Mouse (Mus musculus) heart, embryonic 10.5 days (tissue): ENCODE measurements around the gene Gm21961. TPM values are rescaled to one million over a fixed set of nuclear protein-coding genes. Genes with fewer than 3 reads are reported as not detected.
"Not testable (repeated sequence)": the region's sequence is repeated elsewhere in the genome, so short reads cannot be mapped to it uniquely, and the experiment has no call there.

Experiments used
- DNase-seq: peaks from one replicate; pipeline ENCODE4 v3.0.0-alpha.2; 2017; ENCODE audit warnings: low spot score
- H3K27ac ChIP-seq: fragments of 300-500 bp; sonication (generic); 2 replicates; pipeline ENCODE4 v1.5.1; 2016; ENCODE audit warnings: mild to moderate bottlenecking
- H3K27me3 ChIP-seq: fragments of 300-500 bp; sonication (generic); 2 replicates; pipeline ENCODE4 v1.6.1; 2016; ENCODE audit warnings: mild to moderate bottlenecking; ENCODE audit not compliant: poor library complexity, insufficient read depth, severe bottlenecking
- H3K36me3 ChIP-seq: fragments of 300-500 bp; sonication (generic); 2 replicates; pipeline ENCODE4 v1.6.1; 2016; ENCODE audit warnings: mild to moderate bottlenecking, moderate library complexity
- H3K4me1 ChIP-seq: fragments of 300-500 bp; sonication (generic); 2 replicates; pipeline ENCODE4 v1.6.1; 2016; ENCODE audit warnings: mild to moderate bottlenecking
- H3K4me3 ChIP-seq: fragments of 300-500 bp; sonication (generic); 2 replicates; pipeline ENCODE4 v1.5.1; 2016; ENCODE audit warnings: mild to moderate bottlenecking, moderate library complexity
- H3K9me3 ChIP-seq: fragments of 300-500 bp; sonication (generic); 2 replicates; pipeline ENCODE4 v1.6.1; 2016; ENCODE audit warnings: mild to moderate bottlenecking, moderate library complexity
- WGBS: fragments of 180-500 bp; shearing (Covaris S2); methylation state at CpG from one replicate; pipeline ENCODE4 v1.1.7; 2016; 5-methylcytosine and 5-hydroxymethylcytosine counted together
- polyA plus RNA-seq: library from polyadenylated mRNA; unstranded; fragments of >200 nt; fragmentation: Nextera tagmentation; extraction: Ambion mirVana; gene quantifications from 2 replicates; pipeline ENCODE4 v1.2.1, GENCODE M21; 2016

The Gm21961 gene
- not detected in 2 replicates for polyA plus RNA-seq

DNA sequence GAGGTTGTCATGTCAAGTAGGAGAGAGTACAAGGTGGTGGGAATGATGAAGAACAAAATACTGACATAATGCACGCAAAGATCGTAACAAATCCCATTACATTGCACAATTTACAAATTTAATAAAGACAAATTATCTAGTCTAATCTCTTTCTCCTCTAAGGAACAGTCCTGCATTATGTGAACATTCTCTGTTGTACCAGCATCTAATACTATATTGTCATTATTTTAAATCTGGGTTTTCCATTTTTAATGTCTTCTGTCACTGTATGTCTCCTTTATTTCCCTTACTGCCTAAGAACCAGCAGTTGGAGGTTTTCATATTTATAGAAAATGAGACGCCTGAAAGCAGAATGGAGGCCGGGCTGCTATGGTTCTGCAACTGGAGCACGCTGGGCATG is at the start of gene Gm21961:
Gm21961 (minus strand) TSS at position 101 of the 400 bp plus-strand sequence.
- WGBS, result 86% methylated on average over 5 of the region's 5 CpGs
- no peaks in the 10 kb centered on the region for H3K9me3 ChIP-seq

DNA sequence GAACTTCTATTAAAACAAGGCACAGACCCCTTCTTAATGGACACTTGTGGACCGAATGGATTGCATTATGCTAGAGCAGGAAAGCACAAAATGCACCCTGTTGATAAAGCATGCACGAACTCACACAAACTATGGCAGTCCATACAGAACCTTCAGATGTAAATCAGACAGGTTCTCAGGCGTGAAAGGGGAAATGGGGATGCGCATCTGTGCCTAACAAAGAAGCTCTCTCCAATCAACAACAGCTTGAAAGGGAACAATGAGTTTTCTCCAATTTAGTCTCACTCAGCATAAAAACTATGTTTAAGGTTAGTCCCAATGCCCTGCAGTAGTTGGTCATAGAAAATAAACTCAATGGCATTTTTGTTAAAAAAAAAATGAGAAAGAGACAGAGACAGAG is 27.3 kb upstream of the Gm21961 start:
- Histone ChIP-seq H3K27me3 (no peaks in the 10 kb centered on the region), H3K4me1 (no peaks in the 10 kb centered on the region), H3K9me3 (no peaks in the 10 kb centered on the region), H3K4me3 (no peak overlapping the region), H3K27ac (no peak overlapping the region), H3K36me3 (no peaks in the 10 kb centered on the region)
- DNase-seq, result no peak
- 64% methylated on average over 4 of the region's 4 CpGs for WGBS

More for the DNA sequence above, at the start of gene Gm21961:
- Histone ChIP-seq H3K27ac (no peak within 1 kb of the TSS), H3K27me3 (no peaks in the 10 kb centered on the region), H3K4me1 (no peaks in the 10 kb centered on the region), H3K4me3 (no peak within 1 kb of the TSS), H3K36me3 (no peaks in the 10 kb centered on the region)
- no peak for DNase-seq

GRCm38 (mm10) chr15:65039216-65039615 is 24.5 kb upstream of the Gm21961 start:
- not testable (repeated sequence) for DNase-seq, H3K36me3 ChIP-seq, H3K9me3 ChIP-seq, H3K27ac ChIP-seq, H3K4me1 ChIP-seq, H3K27me3 ChIP-seq, H3K4me3 ChIP-seq

- 65% methylated on average over 1 of the region's 1 CpGs for WGBS
- DNase-seq, result no peak
Observed at GRCm38 (mm10) chr15:65017971-65018370, 3.3 kb upstream of the Gm21961 start.

GRCm38 (mm10) chr15:65006177-65006576 is 8.5 kb downstream of the Gm21961 start:
- Histone ChIP-seq H3K9me3 (no peaks in the 10 kb centered on the region), H3K4me3 (no peak overlapping the region), H3K27me3 (no peaks in the 10 kb centered on the region), H3K4me1 (no peaks in the 10 kb centered on the region), H3K27ac (no peak overlapping the region), H3K36me3 (no peaks in the 10 kb centered on the region)
- no peak for DNase-seq

More at GRCm38 (mm10) chr15:65017971-65018370, 3.3 kb upstream of the Gm21961 start:
- Histone ChIP-seq H3K4me1 (no peaks in the 10 kb centered on the region), H3K27ac (no peak overlapping the region), H3K36me3 (no peaks in the 10 kb centered on the region), H3K27me3 (no peaks in the 10 kb centered on the region), H3K4me3 (no peak overlapping the region), H3K9me3 (no peaks in the 10 kb centered on the region)

DNA sequence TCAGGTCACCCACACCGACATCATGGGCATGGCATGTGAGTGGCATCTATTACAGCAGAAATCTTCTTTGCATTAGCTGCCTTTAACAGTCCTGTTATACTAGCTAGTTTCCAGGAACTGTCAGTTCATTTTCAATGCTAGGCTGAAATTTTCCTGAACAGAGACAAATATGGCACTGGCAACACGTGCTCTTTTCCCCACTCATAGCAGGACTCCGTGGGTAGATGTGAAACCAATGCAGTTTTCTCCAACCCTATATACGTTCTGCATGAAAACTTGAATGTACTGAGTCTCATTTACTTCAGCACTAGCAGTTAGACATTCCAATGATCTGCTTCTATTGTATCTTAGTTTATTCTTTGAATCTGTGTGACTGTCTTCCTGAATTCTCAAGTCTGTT is 20.2 kb downstream of the Gm21961 start:
- H3K27me3 ChIP-seq, result no peaks in the 10 kb centered on the region
- no peak for DNase-seq
- no peaks in the 10 kb centered on the region for H3K4me1 ChIP-seq
- H3K36me3 ChIP-seq, result no peaks in the 10 kb centered on the region
- H3K9me3 ChIP-seq, result no peaks in the 10 kb centered on the region
- no peak overlapping the region for H3K4me3 ChIP-seq
- H3K27ac ChIP-seq, result no peak overlapping the region
- WGBS, result 77% methylated on average over 4 of the region's 4 CpGs

GRCm38 (mm10) chr15:64979976-64980375 is 34.7 kb downstream of the Gm21961 start:
- 67% methylated on average over 2 of the region's 2 CpGs for WGBS
- H3K36me3 ChIP-seq, result no peaks in the 10 kb centered on the region

GRCm38 (mm10) chr15:64976044-64976805 is 38.5 kb downstream of the Gm21961 start:
- Histone ChIP-seq H3K4me3 (no peak overlapping the region), H3K36me3 (no peaks in the 10 kb centered on the region), H3K9me3 (no peaks in the 10 kb centered on the region), H3K27me3 (no peaks in the 10 kb centered on the region), H3K27ac (no peak overlapping the region), H3K4me1 (no peaks in the 10 kb centered on the region)
- DNase-seq, result no peak
- WGBS, result 86% methylated on average over 7 of the region's 7 CpGs

More at GRCm38 (mm10) chr15:64979976-64980375, 34.7 kb downstream of the Gm21961 start:
- no peak overlapping the region for H3K27ac ChIP-seq
- H3K4me1 ChIP-seq, result no peaks in the 10 kb centered on the region
- no peak for DNase-seq
- H3K9me3 ChIP-seq, result no peaks in the 10 kb centered on the region
- H3K27me3 ChIP-seq, result no peaks in the 10 kb centered on the region
- no peak overlapping the region for H3K4me3 ChIP-seq

Other genes with a start within 250 kb of the Gm21961 start
- gene Gm21798, start 197.2 kb downstream of the Gm21961 start, polyA plus RNA-seq, result not detected in 2 replicates